Comparison of ENCODE assay signal across 18 mouse cellular contexts in the genomic region with DNA sequence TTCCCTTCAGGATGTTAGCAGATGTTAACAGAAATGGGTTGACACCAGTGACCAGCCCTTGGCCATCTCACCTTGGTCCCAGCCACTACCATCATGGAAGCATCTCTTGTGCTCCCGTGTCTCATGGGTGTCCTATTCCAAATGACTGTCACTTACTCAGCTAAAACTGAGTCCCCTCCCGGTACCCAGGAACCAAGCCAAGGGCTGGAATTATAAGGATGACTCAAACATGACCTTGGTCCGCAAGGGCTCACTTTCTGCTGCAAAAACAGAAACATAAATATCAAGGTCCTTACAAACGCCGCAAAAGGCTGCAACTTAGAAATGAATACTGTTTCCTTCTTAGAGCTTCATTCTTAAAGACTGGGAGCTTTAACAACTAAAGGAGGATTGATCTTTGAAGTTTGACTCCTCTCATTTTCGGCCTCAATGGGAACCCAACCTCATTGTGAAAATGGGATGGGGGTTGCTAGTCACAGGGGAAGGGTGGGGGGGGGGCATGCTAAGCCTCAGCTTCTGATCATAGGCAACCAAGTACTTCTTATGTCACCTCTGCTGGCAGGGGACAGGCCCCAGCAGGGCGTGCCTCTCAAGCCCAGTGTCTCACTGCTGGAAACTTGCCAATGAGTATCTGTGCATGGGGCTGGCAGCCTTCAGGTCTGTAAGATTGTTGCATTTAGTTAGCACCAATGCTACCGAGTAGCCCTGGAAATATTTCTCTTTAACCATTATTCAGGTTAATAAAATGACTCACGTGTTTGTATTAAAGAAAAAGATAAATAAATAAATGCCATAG.
DNase-seq lines count a peak whose midpoint lies in the region; ATAC-seq and TF ChIP-seq lines count a peak whose summit lies in the region.
"Had no signal": no experiment of that assay in that cellular context is flagged by ENCODE, and none has a peak within 500 bp of the region (broad histone marks: within the 10 kb centered on the region; RNA-seq: fewer than 3 reads in every experiment).

No protein-coding gene starts in this region.

- no peak overlapping the region for H3K4me3 ChIP-seq in forebrain, embryonic 11.5 days (ENCODE audit: low read depth, low read length)
- no peak overlapping the region for H3K4me3 ChIP-seq in forebrain, embryonic 10.5 days
- H3K4me3 ChIP-seq in lung, embryonic 14.5 days (ENCODE audit: low read depth, low read length) = no peak overlapping the region
- no peak overlapping the region for H3K4me3 ChIP-seq in myocyte
- H3K4me3 ChIP-seq: limb, embryonic 12.5 days had no signal

- no peaks in the 10 kb centered on the region for H3K36me3 ChIP-seq in forebrain, embryonic 11.5 days (ENCODE audit: control insufficient read depth, insufficient read depth, low read length)
- H3K36me3 ChIP-seq in forebrain, embryonic 10.5 days (replicated peaks) = no peaks in the 10 kb centered on the region
- H3K36me3 ChIP-seq in lung, embryonic 14.5 days (ENCODE audit: insufficient read depth) = no peaks in the 10 kb centered on the region
- H3K36me3 ChIP-seq in myocyte (ENCODE audit: control insufficient read depth, insufficient read depth) = no peaks in the 10 kb centered on the region
- H3K36me3 ChIP-seq: limb, embryonic 12.5 days had no signal

- WGBS in forebrain, embryonic 11.5 days = 82% methylated on average over 9 of the region's 9 CpGs
- WGBS in forebrain, embryonic 10.5 days = 81% methylated on average over 9 of the region's 9 CpGs
- 58% methylated on average over 9 of the region's 9 CpGs for WGBS in lung, embryonic 14.5 days

- intact Hi-C loops in left cerebral cortex, postnatal 10 days (cut with DNase I) = no loop called here

- H3K4me1 ChIP-seq in forebrain, embryonic 11.5 days (replicated peaks; ENCODE audit: control insufficient read depth, insufficient read depth, low read length) = peaks cover 2% of the 10 kb centered on the region; the same call in 1 of the 2 replicates
- peaks cover 19% of the 10 kb centered on the region for H3K4me1 ChIP-seq in forebrain, embryonic 10.5 days
- no peaks in the 10 kb centered on the region for H3K4me1 ChIP-seq in lung, embryonic 14.5 days (ENCODE audit: insufficient read depth)

- no peak overlapping the region for H3ac ChIP-seq in myocyte (ENCODE audit: control insufficient read depth, insufficient read length)

- H3K4me2 ChIP-seq in forebrain, embryonic 11.5 days (ENCODE audit: low read depth, low read length, severe bottlenecking) = no peak overlapping the region
- no peak overlapping the region for H3K4me2 ChIP-seq in lung, embryonic 14.5 days
- H3K4me2 ChIP-seq in myocyte (ENCODE audit: low read depth) = peak overlapping the region; percentile 14
- H3K4me2 ChIP-seq: limb, embryonic 12.5 days had no signal

- no peaks in the 10 kb centered on the region for H3K9me3 ChIP-seq in forebrain, embryonic 11.5 days (ENCODE audit: control insufficient read depth, low read length)
- no peaks in the 10 kb centered on the region for H3K9me3 ChIP-seq in forebrain, embryonic 10.5 days
- H3K9me3 ChIP-seq in lung, embryonic 14.5 days (ENCODE audit: low read depth, low read length) = no peaks in the 10 kb centered on the region
- H3K9me3 ChIP-seq: limb, embryonic 12.5 days had no signal

- peak; percentile 43 for DNase-seq in forebrain, embryonic 11.5 days (ENCODE audit: low spot score)
- no peak for DNase-seq in forebrain, embryonic 10.5 days (ENCODE audit: extremely low spot score, low spot score)
- DNase-seq in lung, embryonic 14.5 days = peak; percentile 43
- no peak for DNase-seq in lung, postnatal 10 days
- peak; percentile 77 for DNase-seq in adrenal gland, adult 8-10 months
- DNase-seq in left cerebral cortex, postnatal 10 days (ENCODE audit: extremely low spot score in 1 of 2, low spot score in 2 of 2) = no peak
- no peak for DNase-seq in cerebellum, adult 11 months
- DNase-seq: B cell, adult 2 months; cerebellum, adult 9-10 months; heart, adult 11 months; heart, postnatal 36 days; kidney, adult 18-20 months; kidney, postnatal 36 days; lung, adult 18-20 months; right cerebral cortex, postnatal 14 days; thymus, adult 2 months had no signal

- no peak for TF ChIP-seq CTCF in lung, embryonic 14.5 days (IDR thresholded peaks at IDR 0.05; ENCODE audit: low read depth)

- H3K27ac ChIP-seq in forebrain, embryonic 11.5 days (ENCODE audit: low read depth, low read length) = no peak overlapping the region
- H3K27ac ChIP-seq in forebrain, embryonic 10.5 days = no peak overlapping the region
- H3K27ac ChIP-seq in lung, embryonic 14.5 days (ENCODE audit: low read depth) = no peak overlapping the region
- H3K27ac ChIP-seq: limb, embryonic 12.5 days had no signal

- no peak for ATAC-seq in forebrain, embryonic 11.5 days (replicated peaks; ENCODE audit: low FRiP score)
- no peak for ATAC-seq in lung, embryonic 14.5 days (ENCODE audit: insufficient read depth)

- no peak overlapping the region for H3K9ac ChIP-seq in forebrain, embryonic 11.5 days (ENCODE audit: low read length)
- no peak overlapping the region for H3K9ac ChIP-seq in lung, embryonic 14.5 days
- H3K9ac ChIP-seq: limb, embryonic 12.5 days had no signal

- H3K27me3 ChIP-seq in forebrain, embryonic 11.5 days (ENCODE audit: control insufficient read depth, insufficient read depth, low read length) = no peaks in the 10 kb centered on the region
- H3K27me3 ChIP-seq in forebrain, embryonic 10.5 days (ENCODE audit: poor library complexity, severe bottlenecking) = peaks cover 31% of the 10 kb centered on the region
- H3K27me3 ChIP-seq in lung, embryonic 14.5 days (ENCODE audit: insufficient read depth, low read length) = no peaks in the 10 kb centered on the region
- no peaks in the 10 kb centered on the region for H3K27me3 ChIP-seq in myocyte (ENCODE audit: control insufficient read depth, insufficient read depth, insufficient read length)

- H3K79me2 ChIP-seq in myocyte (ENCODE audit: control insufficient read depth, insufficient read depth) = no peaks in the 10 kb centered on the region

- TF ChIP-seq POLR2A in myocyte (IDR thresholded peaks at IDR 0.05; ENCODE audit: insufficient read length, low read depth) = no peak

TF ChIP-seq in myocyte, 11 proteins besides CTCF, POLR2A, EP300 and RAD21:
- TF ChIP-seq POLR2AphosphoS2 (IDR thresholded peaks at IDR 0.05; ENCODE audit: insufficient read length, low read depth) (no peak), E2F4 (IDR thresholded peaks at IDR 0.05; ENCODE audit: insufficient read depth) (no peak), SRF (IDR thresholded peaks at IDR 0.05; ENCODE audit: control insufficient read depth, insufficient read length, low read depth) (no peak), MAX (IDR thresholded peaks at IDR 0.05; ENCODE audit: low read depth) (no peak), TCF12 (IDR thresholded peaks at IDR 0.05; ENCODE audit: insufficient read depth, poor library complexity, severe bottlenecking) (no peak), TCF3 (IDR thresholded peaks at IDR 0.05; ENCODE audit: insufficient read length, low read depth) (no peak), USF1 (IDR thresholded peaks at IDR 0.05; ENCODE audit: low read depth) (no peak), MYOG (IDR thresholded peaks at IDR 0.05; ENCODE audit: control insufficient read depth in 1 of 3, insufficient read depth in 1 of 3, insufficient read length in 2 of 3, low read depth in 2 of 3) (no peak), REST (IDR thresholded peaks at IDR 0.05; ENCODE audit: insufficient read depth, insufficient read length) (no peak), MYOD1 (IDR thresholded peaks at IDR 0.05; ENCODE audit: control insufficient read depth in 1 of 3, insufficient read length in 2 of 3, low read depth in 2 of 3) (no peak), CEBPB (IDR thresholded peaks at IDR 0.05; ENCODE audit: insufficient read depth, poor library complexity, severe bottlenecking) (no peak)

Comparison
In these comparisons a context has a peak if more than half of its experiments do, and no peak if none do; other contexts are left out.
1. DNase-seq: peak in forebrain, embryonic 11.5 days (single experiment), lung, embryonic 14.5 days (single experiment) and adrenal gland, adult 8-10 months (single experiment); none in forebrain, embryonic 10.5 days (single experiment), lung, postnatal 10 days (single experiment), left cerebral cortex, postnatal 10 days (0 of 2) and cerebellum, adult 11 months (single experiment).